Mouse (Mus musculus) MN1 (cell line): ENCODE data around the gene Psmb10.
A peak's percentile ranks its signal among the peaks of the same experiment; 100 is the strongest.

Experiments used
- DNase-seq: peaks from one replicate; pipeline ENCODE4 v3.0.0-alpha.2; 2016; ENCODE audit warnings: low spot score

Gene Psmb10

DNA sequence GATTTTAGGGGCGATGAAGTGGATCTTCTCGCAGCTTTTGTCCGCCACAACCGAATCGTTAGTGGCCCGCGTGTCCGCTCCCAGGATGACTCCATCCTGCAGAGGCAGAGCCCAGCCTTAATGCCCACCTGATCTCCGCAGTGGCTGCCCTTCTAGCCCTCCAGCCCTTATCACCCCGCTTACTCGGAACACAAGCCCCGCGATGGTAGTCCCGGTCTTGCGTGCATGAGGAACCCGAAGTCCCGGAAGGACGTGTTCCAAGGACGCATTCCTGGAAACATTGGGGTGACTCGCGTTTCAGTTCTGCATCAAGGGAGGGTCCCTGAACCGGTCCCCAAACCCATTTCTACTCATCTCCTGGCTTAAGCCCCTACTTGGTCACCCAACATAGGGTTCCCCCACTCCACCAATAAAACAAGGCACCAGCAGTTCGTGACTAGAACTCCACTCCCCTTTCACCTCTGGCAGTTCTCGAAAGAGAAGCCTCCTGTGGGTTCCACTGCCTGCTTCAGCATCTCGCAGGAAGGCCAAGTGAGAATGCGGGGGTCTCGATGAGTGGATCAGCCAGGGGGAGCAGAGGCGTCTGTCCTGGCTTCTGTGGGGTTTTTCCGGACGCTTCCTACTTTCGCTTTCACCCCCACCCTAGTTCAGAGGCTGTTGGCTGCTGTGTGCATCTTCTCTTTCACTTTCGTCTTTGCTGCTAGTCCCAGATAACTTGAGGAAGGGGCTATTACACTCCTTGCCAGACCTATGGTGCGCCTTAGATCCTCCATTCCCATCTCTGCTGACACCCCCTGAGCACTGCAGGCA is 543 bp downstream of the Psmb10 start:
- DNase-seq = peak; percentile 63

DNA sequence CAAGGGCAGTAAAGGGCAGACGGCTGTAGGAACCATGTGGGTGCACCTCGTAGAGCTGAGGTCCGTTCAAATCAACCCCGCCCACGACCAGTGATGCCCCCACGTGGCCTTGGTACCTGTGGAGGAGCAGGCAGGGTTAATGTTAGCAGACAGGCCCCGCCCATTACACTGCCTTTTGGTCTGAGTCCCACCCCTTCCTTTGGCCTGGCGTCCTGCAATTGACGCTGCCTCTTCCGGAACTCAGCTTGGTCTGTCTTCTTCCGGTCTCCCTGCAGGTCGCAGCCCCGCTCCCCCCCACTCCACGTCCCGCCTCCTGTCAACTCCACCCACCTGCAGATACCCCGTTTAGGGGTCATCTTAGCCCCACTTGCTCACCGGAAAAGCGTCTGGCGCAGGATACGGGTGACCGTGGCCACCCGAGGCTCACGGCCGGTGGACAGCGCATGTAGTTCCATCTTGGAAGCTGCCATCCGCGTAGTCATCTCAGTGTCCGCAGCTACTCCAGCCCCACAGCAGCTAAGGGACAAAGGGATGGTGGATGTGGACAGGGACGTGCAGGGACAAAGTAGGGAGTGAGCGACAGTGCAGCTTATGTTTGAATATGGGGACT is 1.3 kb downstream of the Psmb10 start:
- peak; percentile 89 for DNase-seq

DNA sequence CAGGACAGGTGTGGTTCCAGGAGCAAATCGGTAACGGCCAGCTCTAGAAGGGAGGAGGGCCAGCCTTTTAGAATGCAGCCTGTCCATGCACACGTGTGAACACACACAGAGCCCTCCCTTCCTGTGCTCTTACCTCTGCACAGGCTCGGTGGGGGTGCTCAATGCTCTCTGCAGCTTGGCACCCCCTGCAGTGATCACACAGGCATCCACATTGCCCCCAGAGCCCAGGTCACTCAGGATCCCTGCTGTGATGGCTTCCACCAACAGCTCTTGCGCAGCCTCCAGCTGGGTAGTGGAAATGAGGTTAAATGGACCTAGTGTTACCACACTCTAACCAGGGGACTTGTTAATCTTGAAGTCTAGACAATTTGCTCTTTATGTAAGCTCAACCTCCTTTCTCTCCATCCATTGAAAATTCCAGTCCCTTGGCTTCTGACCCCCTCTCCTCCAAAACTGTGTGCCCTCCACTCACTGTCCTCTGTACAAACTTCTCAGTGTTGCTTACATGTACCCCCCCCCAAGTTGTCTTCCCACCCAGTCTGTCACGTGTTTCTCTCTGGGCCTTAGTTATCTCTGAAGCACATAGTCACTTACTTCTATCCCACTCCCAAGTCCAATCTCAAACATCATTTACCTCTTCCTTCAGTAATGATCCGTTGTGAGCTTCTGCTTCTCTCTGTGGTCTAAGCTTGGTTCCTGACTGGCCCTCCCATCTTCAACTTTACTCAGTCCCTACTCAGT is 2.2 kb downstream of the Psmb10 start:
- DNase-seq = no peak

DNA sequence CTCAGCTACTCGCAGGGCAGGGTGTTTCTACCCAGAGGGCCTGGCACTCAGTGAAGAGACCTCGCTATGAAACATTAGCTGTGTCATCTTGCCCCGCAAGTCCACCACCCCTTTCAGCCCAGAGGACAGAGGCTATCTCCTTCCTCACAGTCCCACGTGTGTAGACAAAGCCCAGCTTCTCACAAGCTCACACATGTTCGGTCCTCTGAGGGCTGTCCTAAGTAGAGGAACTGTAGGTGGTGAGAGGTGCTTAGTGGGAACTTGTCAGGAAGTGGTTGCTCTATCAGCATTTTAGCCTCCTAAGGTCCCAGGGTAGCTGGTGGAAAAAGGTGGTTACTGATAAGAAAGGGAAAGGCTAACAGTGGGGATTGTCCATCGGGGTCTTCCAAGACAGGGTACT is 3.1 kb downstream of the Psmb10 start:
- no peak for DNase-seq

DNA sequence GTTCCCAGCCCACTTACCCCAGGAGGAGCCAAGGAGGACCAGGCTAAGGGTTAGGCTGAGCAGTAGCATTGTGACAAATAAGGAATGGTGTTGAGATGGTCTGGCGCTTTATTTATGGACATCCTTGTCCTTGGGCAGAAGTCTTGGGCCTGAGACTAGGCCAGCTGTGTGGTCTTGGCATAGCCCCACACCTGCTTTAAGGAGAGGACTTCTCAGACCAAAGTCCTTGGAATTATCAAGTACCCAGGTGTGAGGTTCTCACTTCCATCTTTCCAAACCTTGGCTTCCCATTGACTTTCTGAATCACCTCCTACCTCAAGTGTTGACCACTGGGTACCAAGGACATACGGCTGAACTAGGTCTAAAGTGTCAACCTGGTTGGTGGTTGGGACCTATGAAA is 4.5 kb downstream of the Psmb10 start, which contains the start of gene Ctrl:
Gene Ctrl, minus strand, starts transcription at position 101 of the 400 bp plus-strand sequence.
- no peak for DNase-seq

DNA sequence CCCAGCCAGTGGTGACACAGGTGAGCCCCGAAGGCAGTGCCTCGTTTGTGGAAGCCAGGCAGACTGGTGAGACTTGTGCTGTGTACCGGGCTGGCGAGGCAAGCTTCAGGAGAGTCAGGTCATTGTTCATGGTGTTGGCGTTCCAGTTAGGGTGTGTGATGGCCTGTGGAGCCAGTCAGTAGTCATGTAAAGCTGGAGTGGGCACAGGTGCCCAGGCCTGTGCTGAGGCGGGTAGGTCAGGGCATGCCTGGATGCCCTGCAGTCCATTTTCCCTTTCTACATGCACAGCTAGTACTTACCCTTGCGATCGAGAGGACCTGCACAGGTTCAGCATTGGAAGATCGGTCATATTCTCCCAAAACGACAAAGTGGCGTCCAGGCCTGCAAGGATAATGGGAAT is 5.7 kb downstream of the Psmb10 start:
- no peak for DNase-seq

DNA sequence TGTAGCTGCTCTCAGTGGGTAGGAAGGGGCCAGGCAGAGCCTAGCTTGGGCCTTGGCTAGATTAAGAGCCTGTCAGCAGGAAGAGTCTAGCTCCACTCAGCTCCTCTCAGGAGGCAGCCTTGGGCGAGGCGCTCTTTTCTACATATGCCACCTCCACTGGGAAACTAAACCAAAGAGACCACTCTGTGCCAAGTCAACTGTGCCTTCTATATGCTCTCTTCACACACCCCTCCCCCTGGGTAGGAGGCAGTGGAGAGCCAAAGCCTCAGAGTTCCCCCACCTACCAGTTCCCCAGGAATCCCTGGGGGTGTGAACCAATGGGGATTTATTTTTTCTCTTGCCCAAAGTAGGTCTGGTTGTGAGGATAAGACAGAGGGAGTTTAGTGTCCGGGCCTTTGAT is 7.0 kb downstream of the Psmb10 start:
- DNase-seq = no peak

DNA sequence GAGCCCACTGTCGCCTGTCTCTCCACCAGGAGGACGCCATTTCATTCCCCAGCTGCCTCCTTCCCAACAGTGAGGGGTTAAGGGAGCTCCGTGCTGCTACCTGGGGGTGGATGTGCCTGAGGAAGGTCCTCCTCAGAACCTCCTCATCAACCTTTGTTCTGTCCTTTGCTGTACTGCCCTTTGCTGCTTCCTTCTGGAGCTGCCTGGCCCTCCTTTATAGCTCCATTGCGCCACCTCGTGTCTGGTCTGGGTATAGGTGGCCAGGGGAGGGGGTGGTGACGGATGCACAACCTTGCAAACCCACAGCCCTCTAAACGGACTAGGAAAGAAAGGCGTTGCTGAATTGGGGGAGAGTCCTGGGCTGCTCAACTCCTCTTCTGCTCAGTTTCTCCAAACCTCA is 7.6 kb downstream of the Psmb10 start:
- DNase-seq = peak; percentile 80

DNA sequence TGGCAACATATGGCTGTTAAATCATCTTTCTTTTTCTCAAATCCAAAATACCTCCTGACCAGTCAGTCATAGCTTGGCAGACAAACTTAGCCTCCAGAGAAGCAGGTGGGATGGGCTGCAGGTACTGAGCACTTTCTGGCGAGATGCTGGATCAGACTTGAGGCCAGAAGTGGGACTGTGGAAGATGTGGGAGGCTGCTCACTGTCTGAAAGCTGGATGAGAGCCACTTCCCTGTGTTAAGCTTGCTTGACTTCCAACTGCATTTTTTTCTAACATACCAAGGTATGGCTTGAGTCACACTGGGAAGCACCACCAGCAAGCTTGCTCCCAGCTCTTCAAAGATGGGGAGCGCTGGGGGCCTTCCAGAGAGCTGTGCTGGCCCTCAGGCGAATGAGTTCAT is 13.1 kb downstream of the Psmb10 start:
- DNase-seq = no peak

DNA sequence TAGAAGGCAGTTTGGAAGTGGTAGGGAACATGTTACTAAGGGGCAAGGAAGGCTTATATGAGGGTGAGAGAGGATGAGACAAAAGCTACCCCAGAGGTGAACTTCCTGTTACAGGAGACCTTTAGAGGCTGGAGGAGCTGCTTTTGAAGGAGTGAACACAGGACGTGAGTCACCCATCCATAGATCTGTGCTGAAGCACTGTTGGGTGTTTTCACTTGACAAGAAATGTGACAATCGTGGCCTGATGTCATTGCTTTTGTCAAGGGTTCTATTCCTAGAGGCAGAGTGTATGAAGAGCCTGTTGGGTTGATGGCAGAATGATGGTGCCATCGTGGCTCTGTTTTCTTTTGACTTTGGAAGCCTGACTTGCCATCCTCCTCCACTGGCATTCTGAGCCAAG is 18.9 kb downstream of the Psmb10 start:
- no peak for DNase-seq

DNA sequence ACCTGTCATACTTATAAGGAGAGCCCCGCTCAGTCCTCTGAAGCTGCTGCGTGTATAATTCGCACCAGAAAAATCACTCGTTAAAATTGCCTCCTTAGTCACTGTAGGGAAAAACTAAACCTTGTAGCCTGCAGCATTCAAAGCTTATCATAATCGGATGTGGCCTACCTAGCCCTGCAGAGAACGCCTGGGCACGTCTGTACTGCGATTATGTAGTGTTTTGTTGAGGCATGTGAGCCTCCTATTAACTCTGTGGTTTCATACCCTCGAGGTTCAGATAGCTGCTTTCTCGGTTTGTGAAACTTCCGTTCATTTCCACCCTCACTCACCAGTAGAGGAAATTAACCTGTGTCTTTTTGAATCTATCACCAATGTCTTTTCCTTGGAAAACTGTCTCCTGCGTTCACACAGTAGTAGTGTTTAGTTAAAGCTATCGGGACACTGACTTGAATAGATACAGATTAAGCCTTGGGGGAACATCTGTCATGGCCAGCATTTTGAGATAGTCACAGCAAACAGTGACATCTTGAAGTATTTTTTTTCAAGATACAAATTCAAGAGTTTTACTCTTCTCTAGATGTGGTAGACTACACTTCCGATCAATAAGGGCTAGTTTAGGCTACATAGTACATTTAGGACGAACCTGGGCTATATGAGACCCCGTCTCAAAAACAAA is 37.2 kb downstream of the Psmb10 start:
- no peak for DNase-seq

DNA sequence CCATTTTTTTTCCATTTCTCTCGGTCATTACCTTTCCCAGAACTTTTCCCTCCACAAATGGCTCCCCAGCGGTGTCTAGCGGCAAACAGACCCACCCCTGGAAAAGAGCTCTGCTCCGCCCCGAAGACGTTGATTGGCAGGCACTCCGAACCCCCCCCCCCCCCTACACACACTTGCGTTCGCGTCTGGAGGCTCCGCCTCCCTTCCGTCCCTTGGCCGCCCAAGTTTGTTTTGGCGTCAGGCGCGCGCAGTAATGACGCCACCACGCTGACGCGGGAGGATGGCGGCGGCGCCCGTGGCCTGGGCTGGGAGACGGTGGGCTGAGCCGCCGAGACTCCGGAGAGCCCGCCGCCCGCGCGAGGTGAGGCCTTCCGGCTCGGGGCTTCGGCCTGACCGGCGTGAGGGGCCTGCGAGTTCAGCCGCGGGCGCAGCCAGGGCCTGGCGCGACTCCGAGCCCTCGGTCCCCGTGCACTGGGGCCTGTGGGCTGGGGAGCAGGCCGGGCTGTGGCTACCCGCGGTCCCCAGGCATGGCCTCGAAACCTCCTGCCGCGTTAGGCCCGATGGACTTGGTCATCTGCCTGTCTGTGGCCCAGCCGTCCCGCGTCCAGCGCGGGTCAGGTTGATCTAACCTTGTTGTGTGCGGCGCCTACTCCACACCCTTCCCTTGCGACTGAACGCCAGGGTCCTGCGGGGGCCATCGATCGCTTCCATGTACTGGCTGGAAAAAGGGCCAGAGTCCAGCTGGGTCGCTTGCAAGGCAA is 37.9 kb downstream of the Psmb10 start, which contains the start of gene Pskh1:
Gene Pskh1, plus strand, starts transcription at position 262 of the 761 bp plus-strand sequence.
- DNase-seq = peak; percentile 95

DNA sequence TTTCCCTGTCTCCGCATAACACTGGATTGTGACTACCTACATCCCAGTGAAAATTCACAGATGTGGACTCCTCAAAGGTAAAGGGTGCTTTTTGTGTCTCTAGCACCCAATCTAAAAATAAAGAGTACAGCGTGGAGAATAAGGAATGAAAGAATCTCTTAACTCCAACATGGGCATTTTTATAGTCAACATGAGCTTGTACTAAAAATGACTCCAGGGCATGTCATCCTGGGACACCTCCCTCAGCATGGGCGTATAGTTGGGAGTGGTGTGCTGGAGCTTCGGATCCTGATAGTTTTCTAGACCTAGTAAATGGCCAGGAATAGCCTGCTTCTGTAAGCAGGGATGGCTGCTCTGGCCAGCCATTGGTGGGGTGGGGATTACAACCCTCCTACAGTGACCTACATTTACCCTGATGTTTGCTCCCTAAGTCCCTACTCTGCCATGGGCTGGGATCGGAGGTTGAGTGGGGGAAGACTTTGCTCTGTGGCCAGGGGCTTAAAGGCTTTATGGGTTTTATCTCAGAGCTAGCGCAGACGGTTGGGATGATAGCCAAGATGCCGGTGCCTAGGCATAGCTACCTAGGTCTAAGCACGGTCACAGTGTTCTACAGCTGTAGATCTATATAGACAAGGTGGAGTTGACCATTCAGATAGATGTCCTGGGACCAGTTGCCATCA is 40.3 kb downstream of the Psmb10 start:
- DNase-seq = no peak

DNA sequence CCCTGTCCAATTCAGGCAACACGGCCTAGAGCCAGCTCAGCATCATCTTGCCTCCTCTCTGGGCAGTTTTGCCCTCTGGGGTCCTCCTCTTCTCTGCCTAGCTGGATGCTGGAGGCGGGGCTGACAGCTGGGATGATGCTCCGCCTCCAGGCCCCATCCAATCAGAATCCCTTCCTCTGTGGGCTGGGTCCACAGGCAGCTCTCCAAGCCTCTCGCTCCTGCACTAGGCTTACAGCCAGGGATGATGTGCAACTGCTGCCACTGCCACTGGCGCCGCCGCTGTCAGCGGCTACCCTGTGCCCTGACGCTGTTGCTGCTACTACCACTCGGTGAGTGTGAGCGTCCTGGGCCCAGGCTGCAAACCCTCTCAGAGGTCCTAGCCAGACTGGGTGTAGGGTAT is 44.9 kb downstream of the Psmb10 start, which contains the start of gene Nrn1l:
Gene Nrn1l, plus strand, starts transcription at position 229 of the 400 bp plus-strand sequence.
- peak; percentile 92 for DNase-seq

DNA sequence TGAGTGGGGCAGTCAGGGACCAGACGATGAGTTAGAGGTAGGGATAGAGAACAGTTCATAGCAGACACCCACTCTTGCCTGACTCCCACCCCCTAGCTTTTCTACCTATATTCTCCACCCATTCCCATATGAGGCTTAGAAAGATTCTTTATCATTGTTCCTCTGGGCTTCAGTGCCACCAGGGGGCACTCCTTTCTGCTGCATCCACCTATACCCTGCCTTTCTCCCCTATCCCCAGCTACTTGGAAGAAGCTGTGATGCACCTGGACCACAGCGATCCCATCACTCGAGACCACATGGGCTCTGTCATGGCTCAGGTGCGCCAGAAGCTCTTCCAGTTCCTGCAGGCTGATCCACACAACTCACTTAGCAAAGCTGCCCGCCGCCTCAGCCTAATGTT is 45.8 kb downstream of the Psmb10 start:
- peak; percentile 48 for DNase-seq

DNA sequence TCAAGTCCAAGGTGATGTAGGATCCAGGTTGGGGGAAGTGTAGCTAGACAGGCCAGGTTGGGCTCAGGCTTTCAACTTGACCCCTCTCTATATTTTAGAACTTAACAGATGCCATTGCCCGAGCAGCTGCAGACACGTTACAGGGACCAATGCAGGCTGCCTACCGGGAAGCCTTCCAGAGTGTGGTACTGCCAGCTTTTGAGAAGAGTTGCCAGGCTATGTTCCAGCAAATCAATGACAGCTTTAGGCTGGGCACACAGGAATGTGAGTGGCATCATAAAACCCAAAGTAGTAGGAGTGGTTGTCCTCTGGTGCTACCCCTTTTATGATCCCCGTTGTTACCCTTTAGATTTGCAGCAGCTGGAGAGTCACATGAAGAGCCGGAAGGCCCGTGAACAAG is 47.4 kb downstream of the Psmb10 start:
- no peak for DNase-seq

DNA sequence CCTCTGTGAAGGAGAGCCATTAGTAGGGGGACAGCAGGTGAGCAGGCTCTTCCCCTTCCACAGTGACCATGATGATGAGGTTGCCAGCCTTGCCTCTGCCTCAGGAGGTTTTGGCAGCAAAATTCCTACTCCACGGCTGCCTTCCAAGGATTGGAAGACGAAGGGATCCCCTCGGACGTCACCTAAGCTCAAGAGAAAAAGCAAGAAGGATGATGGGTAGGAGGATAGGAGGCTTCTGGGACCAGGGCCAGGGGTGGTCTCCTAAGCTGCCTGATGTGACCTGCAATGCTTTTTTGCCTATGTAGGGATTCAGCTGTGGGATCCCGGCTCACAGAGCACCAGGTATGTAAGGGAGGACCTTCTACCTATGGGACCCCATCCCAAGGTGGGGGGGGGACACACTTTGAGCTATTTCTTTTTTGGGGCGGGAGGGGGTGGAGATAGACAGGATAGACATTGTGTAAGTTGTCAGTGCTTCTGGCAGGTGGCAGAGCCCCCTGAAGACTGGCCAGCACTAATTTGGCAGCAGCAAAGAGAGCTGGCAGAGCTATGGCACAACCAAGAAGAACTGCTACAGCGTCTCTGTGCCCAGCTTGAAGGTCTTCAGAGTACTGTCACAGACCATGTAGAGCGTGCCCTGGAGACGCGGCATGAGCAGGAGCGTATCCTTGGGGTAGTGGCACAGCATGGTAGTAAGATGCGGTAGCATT is 48.3 kb downstream of the Psmb10 start:
- DNase-seq = no peak
